Mouse (Mus musculus) mature B cell (primary cell): ENCODE measurements around the gene St6galnac6.

Source experiments
- in situ Hi-C: fragments of 300-500 bp; cut with MboI; formaldehyde crosslinking; loops from 2 replicates; pipeline ENCODE4 v1.14.3; 2019

Gene St6galnac6

GRCm38 (mm10) chr2:32599409-32599808, at the start of gene St6galnac6:
TSS of gene St6galnac6 (plus strand) at chr2:32599709.
- in situ Hi-C loops: no loop called here

DNA sequence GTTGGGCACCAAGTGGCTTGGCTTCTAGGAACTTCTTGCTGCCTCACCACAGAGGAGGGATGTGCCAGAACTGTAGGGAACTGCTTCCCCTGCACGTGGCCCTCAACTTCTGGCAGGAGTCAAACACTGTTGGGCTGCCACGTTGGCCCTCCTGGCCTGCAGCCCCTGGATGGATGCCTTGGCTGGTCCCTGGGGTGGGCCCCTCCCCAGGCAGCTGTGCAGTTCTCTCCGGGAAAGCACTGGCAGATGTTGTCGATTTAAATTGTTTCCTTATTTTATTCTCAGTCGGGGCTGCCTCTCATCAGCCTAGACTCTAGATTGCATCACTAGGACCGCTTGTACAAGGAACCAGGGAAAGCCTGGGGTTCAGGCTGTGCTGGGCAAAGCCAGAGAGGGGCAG, 49.7 kb upstream of the St6galnac6 start:
- in situ Hi-C loops: no loop called here

- in situ Hi-C loops: no loop called here
Observed at GRCm38 (mm10) chr2:32551236-32551635, 48.3 kb upstream of the St6galnac6 start.

DNA sequence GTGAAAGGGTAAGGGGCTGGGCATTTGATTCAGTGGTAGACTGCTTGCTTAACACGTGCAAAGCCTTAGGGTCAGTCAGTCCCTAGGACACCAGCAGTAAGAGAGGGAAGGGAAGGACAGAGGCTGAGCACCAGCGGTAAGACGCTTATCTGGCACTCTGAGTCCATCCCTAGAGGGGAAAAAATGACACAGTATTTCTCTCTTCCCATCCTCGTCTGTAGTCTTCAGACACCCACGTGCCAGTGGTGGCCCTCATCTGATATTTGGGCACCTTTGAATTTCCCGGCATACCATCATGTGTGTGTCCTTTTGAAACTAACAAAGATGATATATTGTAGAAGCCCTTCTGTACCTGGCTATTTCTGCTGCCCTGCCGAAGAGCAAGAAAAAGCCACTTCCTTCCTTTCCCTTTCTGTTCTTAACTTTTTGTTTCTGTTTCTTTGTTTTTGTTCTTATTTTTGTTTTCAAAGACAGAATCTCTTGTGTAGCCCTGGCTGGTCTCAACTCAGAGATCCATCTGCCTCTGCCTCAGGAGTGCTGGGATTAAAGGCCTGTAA, 45.8 kb upstream of the St6galnac6 start:
- in situ Hi-C loops: no loop called here

- in situ Hi-C loops: no loop called here
Observed at GRCm38 (mm10) chr2:32555484-32555883, 44.0 kb upstream of the St6galnac6 start.

GRCm38 (mm10) chr2:32556019-32556418, 43.5 kb upstream of the St6galnac6 start:
- in situ Hi-C loops: no loop called here

DNA sequence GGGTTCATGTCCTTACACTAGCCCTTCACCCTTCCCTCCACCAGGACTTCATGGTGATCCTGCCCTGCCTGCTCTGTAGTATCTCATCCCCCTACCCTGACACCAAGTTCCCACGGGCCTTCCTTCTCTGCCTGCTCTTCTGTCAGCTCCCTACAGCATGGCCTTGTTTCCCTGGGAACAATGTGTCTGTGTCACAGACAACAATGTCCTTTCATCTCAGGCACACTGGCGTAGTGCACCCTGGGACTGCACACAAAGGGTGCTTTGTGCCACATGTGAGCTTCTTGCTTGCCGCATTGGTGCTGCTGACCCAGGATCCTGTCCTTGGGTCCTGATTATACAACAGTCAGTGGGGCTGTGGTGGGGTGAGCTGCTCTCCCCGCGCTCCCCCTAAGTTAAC, 39.9 kb upstream of the St6galnac6 start:
- in situ Hi-C loops: no loop called here

- in situ Hi-C loops: no loop called here
Observed at GRCm38 (mm10) chr2:32566536-32567063, 32.9 kb upstream of the St6galnac6 start.

DNA sequence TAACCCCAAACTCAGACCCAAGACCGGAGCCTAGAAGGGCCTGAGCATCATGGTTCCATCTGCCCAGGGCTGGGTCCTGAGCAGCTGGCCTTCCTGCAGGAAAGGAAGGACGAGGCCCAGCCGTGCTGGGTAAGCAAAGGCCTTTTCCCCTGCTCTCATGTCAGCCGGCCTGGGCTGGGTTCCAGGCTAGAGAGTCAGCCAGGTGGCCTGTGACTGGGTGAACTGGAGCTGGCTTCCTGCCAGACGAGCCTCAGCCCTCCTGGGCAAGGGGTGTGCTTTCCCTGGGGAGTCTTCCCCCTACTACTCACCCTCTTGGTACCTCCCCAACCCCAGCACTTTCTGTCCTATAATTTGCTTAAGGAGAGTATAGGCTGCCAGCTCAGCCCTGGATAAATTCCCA, 31.4 kb upstream of the St6galnac6 start:
- in situ Hi-C loops: no loop called here

GRCm38 (mm10) chr2:32568941-32569340, 30.6 kb upstream of the St6galnac6 start:
- in situ Hi-C loops: no loop called here

DNA sequence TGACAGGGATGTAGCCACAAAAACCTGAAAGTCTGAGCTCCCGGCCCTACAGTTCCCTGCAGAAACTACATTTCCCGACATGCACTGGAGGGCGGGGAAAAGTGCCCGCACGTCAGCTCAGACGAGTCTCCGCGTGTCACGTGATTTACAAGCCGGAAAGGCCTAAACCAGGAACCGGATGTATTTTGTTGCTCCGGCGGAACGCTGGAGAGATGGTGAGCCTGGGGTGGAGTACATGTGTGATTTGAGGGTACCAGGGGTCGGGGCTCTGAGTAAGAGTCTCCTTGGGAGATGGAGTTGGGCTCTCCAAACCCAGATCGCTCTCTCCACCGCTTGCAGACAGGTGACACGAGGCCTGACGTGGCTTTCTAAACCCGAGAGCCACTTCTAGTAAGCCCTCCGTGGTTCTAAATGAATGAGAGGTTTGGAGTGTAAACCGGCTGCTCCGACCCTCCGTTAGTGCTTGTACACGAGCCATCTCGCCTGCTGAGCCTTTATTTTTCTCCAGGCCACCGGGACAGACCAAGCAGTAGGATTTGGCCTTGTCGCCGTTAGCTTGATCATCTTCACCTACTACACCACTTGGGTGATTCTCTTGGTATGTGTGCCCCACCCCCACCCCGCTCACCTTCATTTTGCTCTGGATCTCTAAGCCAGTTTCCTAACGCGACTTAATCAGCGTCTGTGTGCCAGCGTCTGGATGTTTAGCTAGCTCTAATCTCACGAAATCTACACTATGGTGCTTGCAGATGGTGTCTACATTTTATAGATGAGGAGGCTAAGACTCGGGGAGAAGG, 28.6 kb upstream of the St6galnac6 start, which contains the start of gene Dpm2:
Gene Dpm2, plus strand, starts transcription at position 161 of the 797 bp plus-strand sequence.
- in situ Hi-C loops: loop anchor here (5.0 kb wide), 1 partner anchor 79 kb away; no protein-coding TSS in a partner anchor

GRCm38 (mm10) chr2:32572196-32572595, 27.3 kb upstream of the St6galnac6 start:
- in situ Hi-C loops: loop anchor here (5.0 kb wide), 1 partner anchor 80 kb away; no protein-coding TSS in a partner anchor

GRCm38 (mm10) chr2:32574497-32574896, 25.0 kb upstream of the St6galnac6 start, which contains the start of gene Pip5kl1:
TSS of gene Pip5kl1 (plus strand) at chr2:32574797.
- in situ Hi-C loops: loop anchor here (5.0 kb wide), 1 partner anchor 82 kb away; no protein-coding TSS in a partner anchor

DNA sequence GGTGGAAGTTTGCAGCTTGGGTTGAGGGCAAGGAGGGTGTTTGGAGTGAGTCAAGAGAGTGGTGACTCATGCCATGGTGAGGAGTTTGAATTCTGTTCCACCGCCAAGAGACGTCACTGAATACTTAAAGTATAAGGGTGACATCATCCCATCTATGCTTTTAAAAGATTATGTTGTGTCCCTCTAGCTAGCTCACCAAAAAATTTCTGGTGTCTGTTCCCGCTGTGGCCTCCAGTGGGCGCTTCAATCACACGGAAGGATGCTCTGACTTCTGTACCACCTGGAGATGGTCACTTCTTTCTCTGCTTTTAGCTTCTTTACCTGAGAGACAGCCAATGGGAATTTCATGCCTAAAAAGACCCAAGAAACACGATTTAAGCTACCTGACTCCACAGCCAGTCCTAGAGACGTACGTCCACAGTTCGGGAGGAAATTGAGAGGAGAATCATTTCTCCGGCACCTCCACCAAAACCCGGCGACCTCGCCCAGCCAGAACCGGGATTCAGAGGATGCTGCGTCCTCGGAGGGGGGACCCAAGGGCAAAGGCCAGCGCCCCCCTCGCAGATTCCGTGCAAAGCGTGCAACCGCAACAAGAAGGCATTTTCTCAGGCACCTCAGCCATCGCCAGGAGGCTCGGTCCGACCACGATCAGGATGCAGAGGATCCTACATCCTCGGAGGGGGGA, 24.5 kb upstream of the St6galnac6 start:
- in situ Hi-C loops: loop anchor here (5.0 kb wide), 1 partner anchor 83 kb away; no protein-coding TSS in a partner anchor

DNA sequence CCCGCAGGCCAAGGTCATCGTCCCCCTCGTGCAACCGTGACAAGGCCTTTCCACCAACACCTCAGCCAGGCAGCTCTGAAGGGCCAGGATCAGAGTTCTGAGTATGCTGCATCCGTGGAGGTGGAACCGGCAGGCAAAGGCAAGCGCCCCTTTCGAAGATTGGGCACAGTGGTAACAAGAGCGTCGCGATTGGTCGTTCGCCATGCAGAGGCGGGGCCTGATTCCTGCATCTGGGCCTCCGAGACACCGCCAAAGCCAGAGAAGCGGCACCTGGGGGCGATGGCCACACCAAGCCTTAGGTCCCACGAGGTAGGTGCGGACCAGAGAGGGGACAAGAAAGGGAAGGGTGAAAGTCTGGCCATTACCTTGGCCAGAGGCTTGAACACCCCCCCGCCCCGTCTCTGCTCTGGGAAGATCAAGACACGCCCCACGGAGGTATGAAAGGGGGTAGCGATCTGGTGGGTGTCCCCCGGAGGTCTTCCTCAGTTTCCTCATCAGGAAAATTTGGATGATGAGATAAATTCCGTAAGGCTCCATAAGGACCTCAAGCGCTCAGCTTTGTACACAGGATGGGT, 23.8 kb upstream of the St6galnac6 start, which contains the start of gene 9430097D07Rik:
Gene 9430097D07Rik, minus strand, starts transcription at position 99 of the 575 bp plus-strand sequence.
- in situ Hi-C loops: no loop called here

GRCm38 (mm10) chr2:32576532-32576931, 23.0 kb upstream of the St6galnac6 start:
- in situ Hi-C loops: no loop called here

GRCm38 (mm10) chr2:32578146-32579046, 21.1 kb upstream of the St6galnac6 start:
- in situ Hi-C loops: no loop called here

GRCm38 (mm10) chr2:32581450-32582095, 17.9 kb upstream of the St6galnac6 start:
- in situ Hi-C loops: no loop called here

DNA sequence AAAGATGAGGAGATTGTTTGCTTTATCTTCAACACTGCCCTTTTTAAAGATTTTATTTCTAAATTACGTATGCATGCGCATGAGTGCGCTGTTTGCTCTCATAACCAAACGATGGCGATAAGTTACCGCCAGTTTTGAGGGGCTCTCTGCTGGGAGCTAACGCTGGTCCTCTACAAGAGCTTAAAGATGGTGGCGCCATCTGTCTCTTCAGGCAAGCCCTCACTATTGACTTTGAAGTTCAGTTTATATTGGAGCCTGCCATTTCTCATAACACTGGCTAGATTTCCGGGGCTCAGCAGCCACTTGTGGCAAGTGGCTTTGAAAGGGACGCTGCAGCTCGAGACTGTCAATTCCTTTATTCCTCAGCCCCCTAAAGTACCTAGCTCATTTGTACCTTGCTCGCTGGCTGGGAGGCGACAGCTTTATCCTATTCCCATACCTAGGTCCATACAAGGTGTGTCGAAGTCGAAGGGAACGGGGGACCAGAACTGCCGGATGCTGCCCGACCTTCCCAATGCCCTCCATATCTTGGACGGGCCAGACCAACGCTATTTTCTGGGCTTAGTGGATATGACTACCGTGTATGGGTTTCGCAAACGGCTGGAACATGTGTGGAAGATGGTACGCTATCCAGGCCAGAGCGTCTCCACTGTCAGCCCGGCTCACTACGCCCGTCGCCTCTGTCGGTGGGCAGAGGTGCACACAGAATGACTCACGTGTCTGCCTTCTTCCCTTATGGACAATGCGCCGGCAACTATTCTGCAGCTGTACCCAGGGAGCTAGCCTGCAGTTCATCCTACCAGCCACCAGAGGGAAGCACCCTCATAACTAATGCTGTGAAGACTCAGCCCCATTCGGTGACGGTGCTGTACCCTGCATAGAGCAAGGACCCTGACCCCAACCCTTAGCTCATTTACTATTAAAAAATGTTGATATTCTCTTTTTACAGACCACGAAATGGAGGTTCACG, 16.4 kb upstream of the St6galnac6 start:
- in situ Hi-C loops: no loop called here
